Mouse (Mus musculus) left cerebral cortex, postnatal 36 days (tissue): ENCODE results near the gene Pde6c. TPM values are rescaled to one million over a fixed set of nuclear protein-coding genes. Genes with fewer than 3 reads are reported as not detected.

Experiments
- DNase-seq, 2 experiments: peaks; one replicate each; pipeline ENCODE4 v3.0.0; 2021 to 2022; ENCODE audit warnings: low spot score in 2 of 2, mixed read lengths in 1 of 2
- intact Hi-C: fragments of 180-260 bp; cut with DNase I; formaldehyde crosslinking; loops from one replicate; pipeline ENCODE4 v1.15.1; 2025
- total RNA-seq, 2 experiments: library from RNA; stranded (reverse); gene quantifications; 2 replicates each; pipeline ENCODE4 v1.2.3; 2021

Gene Pde6c
- total RNA-seq, result under 1 TPM in 1 of 2 experiments, not detected in 1; 0.48 TPM

DNA sequence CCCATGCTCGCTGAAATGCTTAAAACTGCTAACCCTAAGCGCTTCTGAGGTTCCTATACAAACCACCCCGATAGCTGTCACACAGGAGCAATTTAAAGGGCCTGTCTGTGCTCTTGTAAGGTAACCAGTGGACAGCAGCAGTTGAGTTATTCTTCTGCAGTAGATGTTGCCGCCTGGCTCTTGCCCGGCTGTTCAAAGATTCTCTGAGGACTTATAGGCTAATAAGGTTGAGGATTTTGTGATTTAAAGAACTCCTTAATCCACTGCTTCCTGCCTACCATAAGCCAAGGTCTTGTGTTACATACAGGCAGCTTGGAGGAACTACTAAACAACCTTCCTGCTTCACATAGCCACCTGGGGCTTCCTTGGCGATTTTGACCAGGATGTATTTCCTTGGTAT, at the start of gene Pde6c:
Gene Pde6c (plus strand): TSS at position 301 of the 400 bp plus-strand sequence.
- DNase-seq, result no peak
- intact Hi-C loops, result no loop called here

GRCm38 (mm10) chr19:38082931-38083525, 49.6 kb upstream of the Pde6c start:
- DNase-seq, result no peak
- intact Hi-C loops, result no loop called here

GRCm38 (mm10) chr19:38085841-38086240, 46.7 kb upstream of the Pde6c start:
- intact Hi-C loops, result loop anchor here (5.0 kb wide), 1 partner anchor 111 kb away; no protein-coding TSS in a partner anchor
- DNase-seq, result no peak

DNA sequence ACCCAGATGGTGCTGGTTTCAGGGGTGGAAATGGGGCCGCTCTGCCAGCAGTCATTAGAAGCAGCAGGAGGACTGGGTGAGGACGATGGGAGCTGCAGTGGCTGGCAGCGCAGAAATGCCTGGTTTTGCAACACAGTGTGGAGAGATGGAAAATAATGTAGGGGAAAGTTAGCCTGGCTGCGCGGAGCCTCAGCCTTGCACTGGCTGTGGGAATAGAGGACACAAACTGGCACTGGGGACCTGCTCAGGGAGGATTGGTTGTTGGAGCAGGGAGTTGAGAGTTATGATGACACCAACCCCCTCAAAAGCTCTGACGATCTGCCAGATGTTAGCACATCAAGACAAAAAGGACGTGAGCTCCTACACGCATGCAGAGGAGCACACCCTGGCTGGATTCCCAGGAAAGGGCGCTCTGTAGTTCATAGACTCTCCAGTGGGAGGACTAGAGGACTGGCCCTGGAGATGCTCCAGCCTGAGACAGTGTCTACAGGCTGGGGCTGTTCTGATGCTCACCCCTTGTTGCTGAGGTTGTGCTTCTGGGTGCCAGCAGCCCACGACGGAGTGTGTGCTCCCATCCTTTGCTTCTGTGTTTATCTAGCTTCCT, 45.5 kb upstream of the Pde6c start:
- peak; percentile 16 for DNase-seq
- intact Hi-C loops, result loop anchor here (5.0 kb wide), 1 partner anchor 110 kb away; no protein-coding TSS in a partner anchor

DNA sequence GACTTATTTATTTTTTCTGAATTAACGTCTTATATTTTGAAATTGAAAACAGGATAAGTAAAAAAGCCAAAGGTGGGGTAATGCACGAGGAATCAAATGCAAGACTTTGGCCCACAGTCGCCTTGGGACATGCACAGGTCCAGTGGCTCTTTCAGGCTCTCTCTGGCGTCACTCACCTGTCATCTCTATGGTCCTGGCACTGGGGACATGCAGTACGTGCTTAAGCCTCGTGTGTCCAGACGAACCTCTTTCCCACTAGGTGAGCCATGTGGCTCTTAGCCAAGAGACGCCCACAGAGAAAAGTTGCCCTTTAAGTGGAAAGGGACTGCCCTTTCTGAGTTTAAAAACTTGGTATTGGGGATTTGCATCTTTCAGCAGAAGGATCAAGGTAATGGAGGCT, 43.2 kb upstream of the Pde6c start:
- DNase-seq, result no peak
- intact Hi-C loops, result loop anchor here (5.0 kb wide), 1 partner anchor 108 kb away; no protein-coding TSS in a partner anchor

DNA sequence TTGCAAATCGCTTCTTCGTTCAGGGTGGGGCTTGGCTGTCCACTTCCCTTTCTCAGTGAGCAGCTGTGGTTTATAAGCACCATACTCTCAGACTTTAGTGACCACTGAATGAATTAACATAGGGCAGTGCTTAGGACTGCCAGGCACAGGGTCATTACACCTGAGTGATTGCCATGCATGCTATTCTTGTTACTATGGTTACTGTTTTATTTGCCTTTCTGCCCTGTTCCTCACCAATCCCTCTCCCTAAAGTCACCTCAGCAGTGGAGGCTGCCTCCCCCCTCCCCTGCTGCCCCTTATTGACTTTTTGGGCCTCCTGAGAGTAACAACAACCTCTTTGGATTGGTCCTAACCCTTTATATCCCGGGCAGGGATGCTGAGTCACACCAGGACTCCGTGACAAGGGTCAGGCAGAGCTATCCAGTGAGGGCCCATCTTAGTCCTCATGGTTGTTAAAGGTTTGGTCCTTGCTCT, 41.0 kb upstream of the Pde6c start:
- intact Hi-C loops, result no loop called here
- DNase-seq, result no peak

DNA sequence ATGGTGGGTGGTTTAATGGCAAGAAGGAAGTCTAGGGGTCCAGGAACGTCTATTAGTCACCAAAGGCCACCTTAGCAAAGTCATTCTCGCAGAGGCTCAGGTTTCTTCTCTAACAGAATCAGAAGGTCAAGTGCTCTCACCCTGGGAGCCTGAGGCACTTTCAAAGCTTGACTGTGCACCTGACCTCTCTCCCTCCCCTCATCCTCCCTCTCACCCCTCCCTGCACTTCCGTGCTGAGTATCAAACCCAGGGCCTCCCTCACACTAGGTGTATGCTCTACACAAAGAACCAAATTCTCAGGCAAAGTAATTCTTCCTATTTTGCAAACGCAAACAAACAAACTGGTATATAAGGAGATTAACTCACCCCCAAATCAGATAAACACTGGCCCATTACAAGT, 36.4 kb upstream of the Pde6c start:
- intact Hi-C loops, result no loop called here
- no peak for DNase-seq

- DNase-seq, result peak in 1 of 2 experiments; percentile 6
- intact Hi-C loops, result no loop called here
Measured at GRCm38 (mm10) chr19:38096858-38097758, 35.5 kb upstream of the Pde6c start, which contains the start of gene Ffar4. TSS of gene Ffar4 (plus strand) at chr19:38097071.

DNA sequence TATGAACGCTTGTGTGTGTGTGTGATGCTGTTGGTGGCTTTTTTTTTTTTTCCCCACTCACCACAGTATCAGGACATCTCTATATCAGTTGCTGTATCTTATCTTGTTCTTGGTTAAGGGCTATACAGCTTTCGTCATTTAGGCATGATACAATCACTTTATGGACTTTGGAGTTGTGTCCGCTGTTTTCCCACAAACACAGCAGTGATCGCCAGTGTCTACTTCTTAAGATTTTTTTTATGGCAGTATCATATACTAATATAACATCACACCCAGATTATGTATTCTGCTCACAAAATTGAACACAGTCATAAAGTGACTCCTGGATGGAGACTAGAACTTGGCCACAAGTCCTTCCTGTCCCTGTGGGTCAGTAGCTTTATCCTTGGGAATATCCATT, 24.7 kb upstream of the Pde6c start:
- intact Hi-C loops, result no loop called here
- no peak for DNase-seq

- no peak for DNase-seq
- intact Hi-C loops, result no loop called here
Measured at GRCm38 (mm10) chr19:38109506-38110242, 22.9 kb upstream of the Pde6c start.

DNA sequence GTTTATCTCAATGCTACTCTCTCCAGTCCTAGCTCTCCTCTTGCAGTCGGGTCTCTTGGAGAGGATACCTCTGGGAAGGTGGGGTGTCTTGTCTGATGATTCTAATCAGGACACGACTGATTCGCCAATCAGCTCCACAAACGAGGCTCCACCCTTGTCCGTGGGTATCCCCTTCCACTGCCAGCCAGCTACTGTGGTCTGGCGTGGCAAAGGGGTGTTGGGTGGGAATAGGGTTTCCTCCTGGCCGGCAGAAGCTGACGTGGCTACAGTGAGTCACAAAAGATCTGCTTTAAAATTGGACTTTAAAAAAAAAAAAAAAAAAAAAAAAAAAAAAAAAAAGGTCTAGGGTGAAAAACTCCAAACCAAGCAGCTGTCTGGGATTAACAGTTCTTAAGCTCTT, 21.5 kb upstream of the Pde6c start:
- intact Hi-C loops, result no loop called here
- no peak for DNase-seq

- no peak for DNase-seq
- intact Hi-C loops, result no loop called here
Measured at GRCm38 (mm10) chr19:38112575-38112974, 20.0 kb upstream of the Pde6c start.

- no peak for DNase-seq
- intact Hi-C loops, result no loop called here
Measured at GRCm38 (mm10) chr19:38114834-38115491, 17.6 kb upstream of the Pde6c start.

- no peak for DNase-seq
- intact Hi-C loops, result no loop called here
Measured at GRCm38 (mm10) chr19:38120123-38120760, 12.3 kb upstream of the Pde6c start.

DNA sequence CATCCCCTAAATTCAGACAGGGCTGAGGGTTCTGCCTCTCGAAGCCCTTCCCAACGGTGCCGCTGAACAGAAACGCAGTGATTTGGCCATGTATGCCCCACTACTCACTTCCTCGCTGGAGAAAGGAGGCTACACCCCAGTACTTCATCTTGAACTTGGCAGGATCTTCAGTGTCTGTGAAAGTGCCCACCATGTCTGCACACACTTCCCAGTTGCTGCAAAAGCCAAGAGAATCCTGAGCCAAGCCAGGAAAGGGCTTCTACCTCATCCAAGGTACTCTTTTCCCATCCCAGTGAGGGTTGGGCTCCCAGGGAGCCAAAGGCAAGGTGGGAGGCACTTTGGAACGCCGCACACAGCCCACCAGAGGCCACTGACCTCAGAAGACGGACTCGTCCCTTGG, 8.7 kb upstream of the Pde6c start:
- intact Hi-C loops, result no loop called here
- DNase-seq, result no peak

DNA sequence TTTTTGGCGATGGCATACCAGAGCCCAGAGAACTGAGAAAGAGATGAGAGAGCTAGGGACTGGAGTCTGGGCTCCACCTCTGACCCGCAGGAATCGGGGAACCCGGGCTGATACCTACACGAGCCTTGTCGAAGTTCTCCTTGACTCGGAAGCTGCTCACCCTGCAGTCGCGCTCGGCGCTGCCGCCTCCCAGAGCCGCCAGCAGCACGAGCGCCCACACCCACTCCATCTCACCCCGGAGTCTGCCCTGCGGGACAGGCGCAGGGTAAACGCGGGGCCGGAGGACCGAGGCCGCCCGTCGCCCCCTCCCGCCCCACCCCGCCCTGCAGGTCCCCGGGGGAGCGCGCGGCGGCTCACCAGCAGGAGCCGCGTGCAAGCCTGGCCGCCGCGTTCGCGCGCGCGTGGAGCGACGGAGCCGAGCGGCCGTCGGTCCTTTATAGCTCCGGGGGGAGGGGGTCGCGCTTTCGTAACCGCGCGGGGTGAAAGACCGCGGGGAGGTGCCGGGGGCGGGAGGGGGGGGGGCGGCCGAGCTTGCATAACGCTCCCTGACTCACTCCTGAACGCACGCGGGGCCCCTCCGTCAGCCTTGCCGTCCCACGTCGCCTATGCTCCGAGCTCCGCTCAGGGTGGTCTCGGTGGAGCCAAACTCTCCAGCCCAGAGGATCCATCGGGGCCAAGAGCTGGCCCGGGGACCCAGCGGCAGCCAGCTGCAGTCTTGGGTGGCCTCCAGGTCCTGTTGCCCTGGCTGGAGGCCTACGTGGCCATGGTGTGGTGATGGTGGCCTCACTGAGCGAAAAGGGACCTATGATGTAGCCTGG, 8.0 kb upstream of the Pde6c start:
- peak; percentile 24 to 40 for DNase-seq
- intact Hi-C loops, result no loop called here

DNA sequence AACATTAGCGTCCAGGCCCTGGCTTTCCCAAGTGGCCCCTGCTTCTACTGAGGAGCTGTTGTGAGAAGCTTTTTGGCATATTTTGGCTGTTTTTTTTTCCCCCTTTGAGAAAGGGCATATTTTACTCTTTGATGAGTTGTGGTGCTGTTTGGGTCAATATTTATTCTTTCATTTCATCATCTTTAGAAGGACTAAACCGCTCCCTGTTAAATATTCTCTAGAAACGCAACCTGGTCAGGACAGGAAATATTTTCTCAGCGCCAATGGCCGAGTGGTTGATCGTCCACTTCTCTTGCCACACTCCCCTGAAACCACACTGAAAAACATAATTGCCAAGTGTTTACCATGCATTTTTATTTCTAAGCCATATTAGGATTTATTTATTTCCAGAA, 7.4 kb upstream of the Pde6c start, which contains the start of gene Rbp4:
Gene Rbp4 (minus strand): TSS at position 63 of the 392 bp plus-strand sequence.
- intact Hi-C loops, result no loop called here
- no peak for DNase-seq

- no peak for DNase-seq
- intact Hi-C loops, result no loop called here
Measured at GRCm38 (mm10) chr19:38126656-38127055, 5.9 kb upstream of the Pde6c start.
